Mouse (Mus musculus) E14TG2a.4 (cell line): ENCODE measurements around the gene Coa5.
A peak's percentile ranks its signal among the peaks of the same experiment; 100 is the strongest.

ENCODE experiments used
- H3K27me3 ChIP-seq: 2 replicates; pipeline ENCODE4 v1.6.1; 2014; ENCODE audit warnings: low read length, control low read depth; ENCODE audit not compliant: insufficient read depth
- H3K36me3 ChIP-seq: 2 replicates; pipeline ENCODE4 v1.6.1; 2014; ENCODE audit warnings: low read length, control low read depth; ENCODE audit not compliant: insufficient read depth
- H3K4me1 ChIP-seq: replicated peaks from 2 replicates; pipeline ENCODE4 v1.6.1; 2014; ENCODE audit warnings: low read depth, low read length, control low read depth
- H3K4me3 ChIP-seq: replicated peaks from 2 replicates; pipeline ENCODE4 v1.5.1; 2014; ENCODE audit warnings: mild to moderate bottlenecking, low read length
- H3K9me3 ChIP-seq: 2 replicates; pipeline ENCODE4 v1.6.1; 2014; ENCODE audit warnings: low read length, control low read depth
- CTCF ChIP-seq: conservative IDR thresholded peaks from 2 replicates; pipeline ENCODE4 v1.5.1; 2014; ENCODE audit warnings: low read length
- NANOG ChIP-seq: IDR thresholded peaks from 2 replicates; pipeline ENCODE4 v1.6.1; 2014; ENCODE audit warnings: borderline replicate concordance, low read length, mixed read lengths
- POU5F1 ChIP-seq: IDR thresholded peaks from 2 replicates; pipeline ENCODE4 v1.6.1; 2014; ENCODE audit warnings: low read length, borderline replicate concordance

The Coa5 gene

GRCm38 (mm10) chr1:37442848-37443835 lies 13.2 kb upstream of the Coa5 start:
- Histone ChIP-seq H3K4me1 (peaks cover 2% of the 10 kb centered on the region; the same call in 1 of the 2 replicates), H3K9me3 (no peaks in the 10 kb centered on the region), H3K4me3 (no peak overlapping the region), H3K27me3 (no peaks in the 10 kb centered on the region), H3K36me3 (peaks cover 54% of the 10 kb centered on the region)
- TF ChIP-seq NANOG, result no peak
- no peak for TF ChIP-seq CTCF
- no peak for TF ChIP-seq POU5F1

GRCm38 (mm10) chr1:37436419-37436818 lies 6.5 kb upstream of the Coa5 start:
- TF ChIP-seq NANOG (no peak), POU5F1 (no peak)
- H3K9me3 ChIP-seq, result no peaks in the 10 kb centered on the region
- H3K36me3 ChIP-seq, result peaks cover 93% of the 10 kb centered on the region
- no peaks in the 10 kb centered on the region for H3K27me3 ChIP-seq
- H3K4me3 ChIP-seq, result no peak overlapping the region
- H3K4me1 ChIP-seq, result peaks cover 6% of the 10 kb centered on the region

GRCm38 (mm10) chr1:37430297-37430840 lies 466 bp upstream of the Coa5 start:
- H3K4me1 ChIP-seq, result peaks cover 27% of the 10 kb centered on the region
- TF ChIP-seq NANOG, result no peak
- H3K27me3 ChIP-seq, result no peaks in the 10 kb centered on the region
- peak overlapping the region; percentile 96 for H3K4me3 ChIP-seq
- H3K9me3 ChIP-seq, result no peaks in the 10 kb centered on the region
- H3K36me3 ChIP-seq, result peaks cover 61% of the 10 kb centered on the region

GRCm38 (mm10) chr1:37428911-37429310 lies 992 bp downstream of the Coa5 start:
- H3K4me3 ChIP-seq, result peak overlapping the region; percentile 96
- no peaks in the 10 kb centered on the region for H3K27me3 ChIP-seq
- H3K36me3 ChIP-seq, result peaks cover 66% of the 10 kb centered on the region
- peaks cover 27% of the 10 kb centered on the region for H3K4me1 ChIP-seq
- H3K9me3 ChIP-seq, result peaks cover 7% of the 10 kb centered on the region
- no peak for TF ChIP-seq POU5F1
- TF ChIP-seq NANOG, result no peak
- TF ChIP-seq CTCF, result no peak

- Histone ChIP-seq H3K36me3 (peaks cover 50% of the 10 kb centered on the region), H3K9me3 (peaks cover 9% of the 10 kb centered on the region), H3K4me3 (no peak overlapping the region), H3K27me3 (no peaks in the 10 kb centered on the region), H3K4me1 (peaks cover 27% of the 10 kb centered on the region)
- TF ChIP-seq POU5F1 (no peak), CTCF (no peak), NANOG (no peak)
These were observed 2.6 kb downstream of the Coa5 start for GRCm38 (mm10) chr1:37427144-37427875.

GRCm38 (mm10) chr1:37419420-37419819 lies 10.5 kb downstream of the Coa5 start:
- no peak overlapping the region for H3K4me3 ChIP-seq
- H3K9me3 ChIP-seq, result peaks cover 10% of the 10 kb centered on the region
- H3K4me1 ChIP-seq, result peaks cover 5% of the 10 kb centered on the region; the same call in 1 of the 2 replicates
- H3K27me3 ChIP-seq, result no peaks in the 10 kb centered on the region
- TF ChIP-seq CTCF (peak; percentile 97), POU5F1 (no peak)
- H3K36me3 ChIP-seq, result peaks cover 34% of the 10 kb centered on the region

GRCm38 (mm10) chr1:37415394-37415793 lies 14.5 kb downstream of the Coa5 start:
- Histone ChIP-seq H3K4me1 (peaks cover 15% of the 10 kb centered on the region), H3K36me3 (peaks cover 25% of the 10 kb centered on the region)
- TF ChIP-seq NANOG (no peak), POU5F1 (no peak), CTCF (no peak)

GRCm38 (mm10) chr1:37409647-37410046 lies 20.3 kb downstream of the Coa5 start:
- Histone ChIP-seq H3K4me3 (peak overlapping the region; percentile 55; the same call in 1 of the 2 replicates), H3K9me3 (no peaks in the 10 kb centered on the region), H3K4me1 (peaks cover 24% of the 10 kb centered on the region), H3K27me3 (no peaks in the 10 kb centered on the region), H3K36me3 (no peaks in the 10 kb centered on the region)
- TF ChIP-seq CTCF (no peak), NANOG (no peak), POU5F1 (no peak)

More at GRCm38 (mm10) chr1:37415394-37415793, 14.5 kb downstream of the Coa5 start:
- Histone ChIP-seq H3K4me3 (no peak overlapping the region), H3K9me3 (0 out of 2 replicates have a peak, but pooled peaks cover 3% of the 10 kb centered on the region), H3K27me3 (no peaks in the 10 kb centered on the region)
